Mouse (Mus musculus) CD8-positive naive resting alpha-beta T cell, adult 57 days (primary cell): ENCODE measurements around the gene Sec23ip. TPM values are rescaled to one million over a fixed set of nuclear protein-coding genes. Genes with fewer than 3 reads are reported as not detected.

Experiments used
- total RNA-seq: library from RNA; stranded (reverse); gene quantifications from one replicate; pipeline ENCODE4 v1.2.4, GENCODE M21; 2023

The Sec23ip gene
- 37.5 TPM for total RNA-seq

DNA sequence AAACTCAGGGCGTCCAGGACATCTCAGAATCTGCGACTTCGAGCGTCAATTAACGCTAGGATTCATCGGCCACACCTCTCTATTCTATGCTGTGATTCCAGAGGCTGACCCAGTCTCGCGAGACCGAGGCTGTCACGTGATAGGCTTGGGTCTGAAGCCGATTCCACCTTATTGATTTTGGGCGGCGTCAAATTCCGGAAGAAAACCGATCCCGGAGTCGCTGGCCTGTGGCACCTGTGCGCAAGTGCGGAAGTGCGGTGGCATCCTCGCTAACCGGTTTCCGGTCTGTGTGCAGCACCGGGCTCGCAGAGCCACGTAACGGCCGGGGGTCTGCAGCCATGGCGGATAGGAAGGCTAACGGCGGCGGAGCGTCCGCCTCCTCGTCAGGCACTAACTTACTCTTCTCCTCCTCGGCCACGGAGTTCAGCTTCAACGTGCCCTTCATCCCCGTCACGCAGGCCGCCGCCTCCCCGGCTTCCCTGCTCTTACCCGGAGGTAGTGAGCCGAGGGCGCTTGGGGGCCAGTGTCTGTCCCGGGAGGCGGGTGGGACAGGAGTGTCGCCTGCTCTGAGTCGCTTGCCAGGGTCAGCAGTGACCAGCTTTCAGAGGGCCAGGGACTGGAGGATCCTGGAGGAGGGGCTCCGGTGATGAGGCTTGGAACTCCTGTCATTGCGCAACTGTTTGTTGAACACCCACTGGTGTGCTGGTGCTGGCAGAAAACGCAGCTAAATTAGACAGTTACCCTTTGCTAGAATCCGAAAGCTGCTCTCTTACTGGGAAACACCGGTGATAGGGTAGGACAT lies at the start of gene Sec23ip:
TSS of gene Sec23ip (plus strand) at position 260 of the 802 bp plus-strand sequence.

GRCm38 (mm10) chr7:128740334-128740733 lies 4.4 kb upstream of the Sec23ip start, which contains the start of gene Mcmbp:
Mcmbp (minus strand) TSS chr7:128740495.

Other genes starting within 250 kb of the Sec23ip start
- gene Bag3, start 221.3 kb upstream of the Sec23ip start, total RNA-seq = 10.5 TPM
- gene Inpp5f, start 133.6 kb upstream of the Sec23ip start, total RNA-seq = 18.9 TPM
- gene Mcmbp, start 4.4 kb upstream of the Sec23ip start, total RNA-seq = 95.0 TPM